Mouse (Mus musculus) cerebellum, postnatal 36 days (tissue): ENCODE measurements around the gene 1520401A03Rik.

Source experiments
- DNase-seq, 2 experiments: peaks; one replicate each; pipeline ENCODE4 v3.0.0; 2021 to 2022; ENCODE audit warnings: mixed read lengths in 2 of 2

1520401A03Rik gene

GRCm38 (mm10) chr17:23742210-23742793 is 19.7 kb upstream of the 1520401A03Rik start:
- no peak for DNase-seq

- DNase-seq = no peak
These were observed 19.0 kb upstream of the 1520401A03Rik start for GRCm38 (mm10) chr17:23741359-23742209.

- no peak for DNase-seq
These were observed 18.0 kb upstream of the 1520401A03Rik start, which contains the start of gene Paqr4 for GRCm38 (mm10) chr17:23740598-23741021. Gene Paqr4, minus strand, starts transcription at chr17:23740867.

GRCm38 (mm10) chr17:23740136-23740584 is 17.6 kb upstream of the 1520401A03Rik start:
- peak; percentile 92 to 94 for DNase-seq

- DNase-seq = peak in 1 of 2 experiments; percentile 35
These were observed 16.9 kb upstream of the 1520401A03Rik start for GRCm38 (mm10) chr17:23739202-23740135.

- no peak for DNase-seq
These were observed 16.2 kb upstream of the 1520401A03Rik start for GRCm38 (mm10) chr17:23738836-23739201.

GRCm38 (mm10) chr17:23737493-23738445 is 15.2 kb upstream of the 1520401A03Rik start:
- DNase-seq = no peak

GRCm38 (mm10) chr17:23734341-23734740 is 11.8 kb upstream of the 1520401A03Rik start:
- no peak for DNase-seq

- no peak for DNase-seq
These were observed 7.9 kb upstream of the 1520401A03Rik start for GRCm38 (mm10) chr17:23730441-23730840.

- DNase-seq = peak; percentile 47 to 66
These were observed 4.2 kb upstream of the 1520401A03Rik start for GRCm38 (mm10) chr17:23726758-23727142.

GRCm38 (mm10) chr17:23725999-23726757 is 3.6 kb upstream of the 1520401A03Rik start, which contains the start of gene Pkmyt1:
Gene Pkmyt1, plus strand, starts transcription at chr17:23726336.
- peak; percentile 91 to 95 for DNase-seq

GRCm38 (mm10) chr17:23725477-23725876 is 2.9 kb upstream of the 1520401A03Rik start:
- no peak for DNase-seq

GRCm38 (mm10) chr17:23721886-23722285 is 697 bp downstream of the 1520401A03Rik start:
- no peak for DNase-seq

GRCm38 (mm10) chr17:23719455-23719854 is 3.1 kb downstream of the 1520401A03Rik start:
- no peak for DNase-seq

- no peak for DNase-seq
These were observed 5.6 kb downstream of the 1520401A03Rik start for GRCm38 (mm10) chr17:23717003-23717402.

GRCm38 (mm10) chr17:23706212-23706611 is 16.4 kb downstream of the 1520401A03Rik start:
- DNase-seq = peak; percentile 85 to 86

GRCm38 (mm10) chr17:23705525-23706104 is 17.0 kb downstream of the 1520401A03Rik start:
- DNase-seq = no peak

- DNase-seq = no peak
These were observed 17.8 kb downstream of the 1520401A03Rik start for GRCm38 (mm10) chr17:23704741-23705140.

GRCm38 (mm10) chr17:23703301-23703700 is 19.3 kb downstream of the 1520401A03Rik start:
- DNase-seq = no peak

GRCm38 (mm10) chr17:23700079-23700478 is 22.5 kb downstream of the 1520401A03Rik start:
- DNase-seq = peak; percentile 95 to 96
